Mouse (Mus musculus): Measurements from ENCODE around the gene Eci2. TPM values are rescaled to one million over a fixed set of nuclear protein-coding genes. Genes with fewer than 3 reads are reported as not detected.
"Not testable (repeated sequence)": the region's sequence is repeated elsewhere in the genome, so short reads cannot be mapped to it uniquely, and the experiment has no call there.

Gene Eci2
- total and polyA plus RNA-seq, 3 experiments = 7.2 to 99.4 (median 64.4) TPM

DNA sequence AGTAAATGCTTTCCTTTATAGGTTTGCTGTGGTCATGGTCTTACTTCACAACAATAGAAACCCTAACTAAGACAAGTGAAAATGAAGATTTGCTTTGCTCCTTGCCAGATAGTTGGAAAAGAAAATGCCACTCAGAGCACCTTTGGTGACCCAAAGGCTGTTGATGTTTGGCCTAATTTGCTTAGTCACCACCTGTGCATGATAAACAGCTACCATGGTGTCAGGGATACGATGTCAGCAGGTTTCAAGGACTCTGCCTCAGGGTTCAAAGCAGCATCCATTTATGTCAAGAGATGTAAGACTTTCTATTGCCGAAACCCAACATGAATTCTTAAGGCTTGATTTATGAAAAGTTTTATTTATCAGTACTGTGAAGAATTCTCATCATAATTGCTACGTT is 49.5 kb downstream of the Eci2 start:
- TF ChIP-seq TAL1 (conservative IDR thresholded peaks at IDR 0.05; ENCODE audit: low read depth, low read length) = no peak
- TF ChIP-seq GATA1 (IDR thresholded peaks at IDR 0.05; ENCODE audit: borderline replicate concordance, low read length) = no peak
- no peak for TF ChIP-seq POLR2AphosphoS5 (IDR thresholded peaks at IDR 0.05; ENCODE audit: insufficient replicate concordance, low read depth, low read length)
- no peak for TF ChIP-seq CTCF (IDR thresholded peaks at IDR 0.05; ENCODE audit: low read depth, low read length)
- no peaks in the 10 kb centered on the region for H3K9me3 ChIP-seq (replicated peaks)
- no peaks in the 10 kb centered on the region for H3K4me1 ChIP-seq (ENCODE audit: insufficient read depth, low read depth, low read length)
- no peaks in the 10 kb centered on the region for H3K27me3 ChIP-seq (ENCODE audit: insufficient read depth, low read length)
- H3K36me3 ChIP-seq (replicated peaks) = peaks cover 49% of the 10 kb centered on the region
- DNase-seq (ENCODE audit: low spot score) (no peak), ATAC-seq (ENCODE audit: extremely low read depth, insufficient number of reproducible peaks, low FRiP score, poor library complexity, severe bottlenecking) (no peak)
- H3K4me3 ChIP-seq (ENCODE audit: low read depth, low read length) = no peak overlapping the region

DNA sequence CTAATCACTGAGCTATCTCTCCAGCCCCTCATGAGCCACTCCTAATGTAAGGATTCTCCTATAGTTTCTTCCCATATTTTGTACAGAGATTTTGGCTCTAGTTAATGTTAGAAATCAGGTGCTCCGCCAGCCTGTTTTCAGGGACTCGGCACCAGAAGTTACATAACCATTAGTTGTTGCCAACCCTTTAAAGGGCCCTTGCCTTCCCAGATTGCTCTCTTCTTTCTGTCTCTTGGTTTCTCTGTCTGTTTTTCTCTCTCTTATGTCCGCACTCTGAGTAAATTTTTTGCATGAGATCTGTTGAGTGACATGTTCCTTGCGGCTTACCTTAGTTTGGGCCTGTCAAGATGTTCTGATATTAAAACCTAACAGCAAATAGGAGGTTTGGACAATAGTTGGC is 50.8 kb downstream of the Eci2 start:
- Histone ChIP-seq H3K36me3 (replicated peaks) (peaks cover 39% of the 10 kb centered on the region), H3K27me3 (ENCODE audit: insufficient read depth, low read length) (0 out of 2 replicates have a peak, but pooled peaks cover 2% of the 10 kb centered on the region), H3K9me3 (replicated peaks) (no peaks in the 10 kb centered on the region), H3K4me3 (ENCODE audit: low read depth, low read length) (no peak overlapping the region), H3K4me1 (ENCODE audit: insufficient read depth, low read depth, low read length) (no peaks in the 10 kb centered on the region)
- ATAC-seq (ENCODE audit: extremely low read depth, insufficient number of reproducible peaks, low FRiP score, poor library complexity, severe bottlenecking) (no peak), DNase-seq (ENCODE audit: low spot score) (no peak)
- no peak for TF ChIP-seq GATA1 (IDR thresholded peaks at IDR 0.05; ENCODE audit: borderline replicate concordance, low read length)
- no peak for TF ChIP-seq CTCF (IDR thresholded peaks at IDR 0.05; ENCODE audit: low read depth, low read length)
- no peak for TF ChIP-seq TAL1 (conservative IDR thresholded peaks at IDR 0.05; ENCODE audit: low read depth, low read length)
- no peak for TF ChIP-seq POLR2AphosphoS5 (IDR thresholded peaks at IDR 0.05; ENCODE audit: insufficient replicate concordance, low read depth, low read length)
- no peak for TF ChIP-seq GATA2 (IDR thresholded peaks at IDR 0.05; ENCODE audit: borderline replicate concordance, low read depth, low read length)

DNA sequence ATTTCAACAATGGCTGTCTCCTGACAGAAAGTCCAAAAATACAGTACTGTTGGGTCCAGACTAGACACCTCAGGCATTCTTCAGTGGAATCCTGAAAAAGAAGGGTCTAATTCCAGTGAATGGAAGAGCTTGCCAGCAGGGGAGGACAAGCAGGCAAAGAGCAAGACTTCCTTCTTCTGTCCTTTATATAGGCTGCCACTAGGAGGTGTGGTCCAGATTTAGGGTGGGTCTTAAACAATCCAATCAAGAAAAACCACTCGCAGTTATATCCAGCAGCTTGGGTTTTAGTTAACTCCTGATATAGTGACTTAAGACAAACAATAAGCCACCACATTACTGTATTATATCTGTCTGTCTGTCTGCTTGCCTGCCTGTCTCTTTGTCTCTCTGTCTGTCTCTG is 53.1 kb downstream of the Eci2 start:
- TF ChIP-seq CTCF (IDR thresholded peaks at IDR 0.05; ENCODE audit: low read depth, low read length) = no peak
- no peak for TF ChIP-seq TAL1 (conservative IDR thresholded peaks at IDR 0.05; ENCODE audit: low read depth, low read length)
- no peak for TF ChIP-seq POLR2AphosphoS5 (IDR thresholded peaks at IDR 0.05; ENCODE audit: insufficient replicate concordance, low read depth, low read length)
- no peak for TF ChIP-seq GATA2 (IDR thresholded peaks at IDR 0.05; ENCODE audit: borderline replicate concordance, low read depth, low read length)
- TF ChIP-seq GATA1 (IDR thresholded peaks at IDR 0.05; ENCODE audit: borderline replicate concordance, low read length) = no peak
- no peak for DNase-seq (ENCODE audit: low spot score)
- peaks cover 16% of the 10 kb centered on the region for H3K36me3 ChIP-seq (replicated peaks)

DNA sequence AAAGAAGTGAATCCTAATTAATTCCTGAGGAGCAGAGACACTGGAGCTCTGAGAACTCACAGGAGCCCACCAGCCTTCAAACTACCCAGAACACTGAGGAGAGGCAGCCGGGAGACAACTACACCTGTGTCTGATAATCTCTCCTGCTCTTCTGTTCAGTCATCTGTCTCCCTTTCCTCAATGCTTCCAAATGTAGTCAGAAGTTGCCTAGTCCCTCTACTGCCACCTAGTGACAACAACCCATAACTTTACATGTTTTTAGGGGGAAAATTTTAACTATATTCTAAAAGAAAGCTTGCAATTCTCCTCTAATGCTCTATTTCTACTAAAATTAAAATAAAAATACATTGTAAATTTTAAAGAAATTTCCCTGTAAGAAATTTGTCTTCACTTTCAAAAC is 53.7 kb downstream of the Eci2 start:
- TF ChIP-seq GATA1 (IDR thresholded peaks at IDR 0.05; ENCODE audit: borderline replicate concordance, low read length) (no peak), TAL1 (conservative IDR thresholded peaks at IDR 0.05; ENCODE audit: low read depth, low read length) (no peak), POLR2AphosphoS5 (IDR thresholded peaks at IDR 0.05; ENCODE audit: insufficient replicate concordance, low read depth, low read length) (no peak), GATA2 (IDR thresholded peaks at IDR 0.05; ENCODE audit: borderline replicate concordance, low read depth, low read length) (no peak), CTCF (IDR thresholded peaks at IDR 0.05; ENCODE audit: low read depth, low read length) (no peak)
- Histone ChIP-seq H3K4me1 (ENCODE audit: insufficient read depth, low read depth, low read length) (no peaks in the 10 kb centered on the region), H3K36me3 (replicated peaks) (peaks cover 14% of the 10 kb centered on the region), H3K9me3 (replicated peaks) (no peaks in the 10 kb centered on the region), H3K27me3 (ENCODE audit: insufficient read depth, low read length) (peaks cover 12% of the 10 kb centered on the region; the same call in 1 of the 2 replicates), H3K4me3 (ENCODE audit: low read depth, low read length) (no peak overlapping the region)
- no peak for ATAC-seq (ENCODE audit: extremely low read depth, insufficient number of reproducible peaks, low FRiP score, poor library complexity, severe bottlenecking)
- peak; percentile 38 for DNase-seq (ENCODE audit: low spot score)

More for the DNA sequence above, 53.1 kb downstream of the Eci2 start:
- Histone ChIP-seq H3K27me3 (ENCODE audit: insufficient read depth, low read length) (peaks cover 11% of the 10 kb centered on the region; the same call in 1 of the 2 replicates), H3K9me3 (replicated peaks) (no peaks in the 10 kb centered on the region), H3K4me1 (ENCODE audit: insufficient read depth, low read depth, low read length) (no peaks in the 10 kb centered on the region), H3K4me3 (ENCODE audit: low read depth, low read length) (no peak overlapping the region)
- no peak for ATAC-seq (ENCODE audit: extremely low read depth, insufficient number of reproducible peaks, low FRiP score, poor library complexity, severe bottlenecking)

DNA sequence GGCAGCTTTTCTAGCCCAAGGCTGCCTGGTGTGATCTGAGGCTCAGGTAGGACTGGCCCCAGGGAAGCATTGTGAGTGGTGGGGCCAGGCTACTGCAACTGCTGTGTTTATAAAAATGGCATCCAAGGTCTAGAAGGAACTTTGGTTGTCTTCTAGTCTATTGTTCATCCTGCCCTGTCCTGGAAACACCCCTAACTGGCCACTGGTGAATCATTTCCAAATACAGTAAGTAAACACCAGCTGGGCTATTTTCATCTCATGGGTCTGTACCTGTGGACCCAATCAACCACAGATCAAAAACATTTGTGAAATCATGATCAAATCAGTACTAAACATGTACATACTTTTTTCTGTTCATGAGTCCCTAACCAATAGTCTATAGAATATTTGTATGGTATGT is 54.4 kb downstream of the Eci2 start:
- H3K36me3 ChIP-seq (replicated peaks); H3K4me1 ChIP-seq (ENCODE audit: insufficient read depth, low read depth, low read length); DNase-seq (ENCODE audit: low spot score); H3K4me3 ChIP-seq (ENCODE audit: low read depth, low read length); ATAC-seq (ENCODE audit: extremely low read depth, insufficient number of reproducible peaks, low FRiP score, poor library complexity, severe bottlenecking); H3K9me3 ChIP-seq (replicated peaks): not testable (repeated sequence)
- peaks cover 16% of the 10 kb centered on the region; the same call in 1 of the 2 replicates for H3K27me3 ChIP-seq (ENCODE audit: insufficient read depth, low read length)

DNA sequence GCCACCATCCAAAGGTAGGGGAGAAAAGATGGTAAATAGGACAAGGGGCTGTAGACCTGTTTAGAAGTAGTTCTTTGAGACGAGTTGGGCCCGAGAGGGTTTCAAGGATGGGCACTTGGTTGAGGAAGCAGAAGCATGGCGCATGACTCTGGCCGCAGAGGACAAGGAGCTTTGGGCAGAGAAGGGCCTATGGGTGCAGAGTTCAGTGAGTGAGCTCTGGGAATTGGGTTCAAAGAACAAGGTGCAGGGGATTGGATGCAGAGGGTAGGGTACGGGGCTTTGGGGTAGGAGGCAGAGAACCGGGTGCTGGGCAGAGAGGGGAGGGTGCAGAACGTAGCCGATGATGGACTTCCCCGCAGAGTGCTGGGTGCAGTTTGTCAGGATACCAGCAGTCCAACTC is 61.2 kb downstream of the Eci2 start:
- not testable (repeated sequence) for DNase-seq (ENCODE audit: low spot score); H3K4me3 ChIP-seq (ENCODE audit: low read depth, low read length); H3K4me1 ChIP-seq (ENCODE audit: insufficient read depth, low read depth, low read length); H3K9me3 ChIP-seq (replicated peaks); ATAC-seq (ENCODE audit: extremely low read depth, insufficient number of reproducible peaks, low FRiP score, poor library complexity, severe bottlenecking); H3K36me3 ChIP-seq (replicated peaks)
- H3K27me3 ChIP-seq (ENCODE audit: insufficient read depth, low read length) = peaks cover 43% of the 10 kb centered on the region

DNA sequence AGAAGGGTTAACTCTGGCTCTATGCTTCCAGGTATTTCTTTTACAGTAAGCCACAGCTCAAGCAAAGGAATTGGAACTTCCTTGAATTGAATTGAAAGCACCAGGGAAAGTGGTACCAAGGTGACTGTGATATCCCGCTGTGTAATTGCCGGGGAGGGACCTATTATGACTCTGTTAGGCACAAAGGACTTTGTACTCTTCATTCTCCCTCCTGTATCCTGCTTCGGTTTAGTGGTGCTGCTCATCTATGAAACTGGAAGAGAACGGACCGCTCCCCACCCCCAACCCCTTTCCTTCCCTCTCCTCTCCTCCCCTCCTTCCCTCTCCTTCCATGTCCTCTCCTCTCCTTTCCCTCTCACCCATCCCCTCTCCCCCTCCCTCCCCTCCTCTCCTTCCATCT is 62.0 kb downstream of the Eci2 start:
- Histone ChIP-seq H3K36me3 (replicated peaks) (no peaks in the 10 kb centered on the region), H3K9me3 (replicated peaks) (no peaks in the 10 kb centered on the region), H3K4me3 (ENCODE audit: low read depth, low read length) (no peak overlapping the region), H3K27me3 (ENCODE audit: insufficient read depth, low read length) (peaks cover 39% of the 10 kb centered on the region), H3K4me1 (ENCODE audit: insufficient read depth, low read depth, low read length) (no peaks in the 10 kb centered on the region; the same call in 1 of the 2 replicates)
- TF ChIP-seq GATA2 (IDR thresholded peaks at IDR 0.05; ENCODE audit: borderline replicate concordance, low read depth, low read length) = no peak
- no peak for TF ChIP-seq CTCF (IDR thresholded peaks at IDR 0.05; ENCODE audit: low read depth, low read length)
- TF ChIP-seq GATA1 (IDR thresholded peaks at IDR 0.05; ENCODE audit: borderline replicate concordance, low read length) = no peak
- TF ChIP-seq TAL1 (conservative IDR thresholded peaks at IDR 0.05; ENCODE audit: low read depth, low read length) = no peak
- TF ChIP-seq POLR2AphosphoS5 (IDR thresholded peaks at IDR 0.05; ENCODE audit: insufficient replicate concordance, low read depth, low read length) = no peak
- ATAC-seq (ENCODE audit: extremely low read depth, insufficient number of reproducible peaks, low FRiP score, poor library complexity, severe bottlenecking) = no peak
- DNase-seq (ENCODE audit: low spot score) = no peak
